Mouse (Mus musculus) midbrain, embryonic 10.5 days (tissue): ENCODE measurements around the gene Yif1a. TPM values are rescaled to one million over a fixed set of nuclear protein-coding genes. Genes with fewer than 3 reads are reported as not detected.

ENCODE experiments used
- DNase-seq: peaks from one replicate; pipeline ENCODE4 v3.0.0-alpha.2; 2017; ENCODE audit warnings: low spot score
- H3K27ac ChIP-seq: fragments of 300-500 bp; sonication (generic); replicated peaks from 2 replicates; pipeline ENCODE4 v1.5.1; 2016; ENCODE audit warnings: mild to moderate bottlenecking
- H3K27me3 ChIP-seq: fragments of 300-500 bp; sonication (generic); 2 replicates; pipeline ENCODE4 v1.6.1; 2016; ENCODE audit warnings: low read depth, mild to moderate bottlenecking; ENCODE audit not compliant: poor library complexity, severe bottlenecking
- H3K36me3 ChIP-seq: fragments of 300-500 bp; sonication (generic); 2 replicates; pipeline ENCODE4 v1.6.1; 2016; ENCODE audit warnings: mild to moderate bottlenecking, moderate library complexity
- H3K4me1 ChIP-seq: fragments of 300-500 bp; sonication (generic); 2 replicates; pipeline ENCODE4 v1.6.1; 2016
- H3K4me3 ChIP-seq: fragments of 300-500 bp; sonication (generic); 2 replicates; pipeline ENCODE4 v1.5.1; 2016; ENCODE audit warnings: mild to moderate bottlenecking, moderate library complexity
- H3K9me3 ChIP-seq: fragments of 300-500 bp; sonication (generic); replicated peaks from 2 replicates; pipeline ENCODE4 v1.6.1; 2016; ENCODE audit warnings: mild to moderate bottlenecking
- WGBS: fragments of 180-500 bp; shearing (Covaris S2); methylation state at CpG from one replicate; pipeline ENCODE4 v1.1.7; 2016; 5-methylcytosine and 5-hydroxymethylcytosine counted together
- polyA plus RNA-seq: library from polyadenylated mRNA; unstranded; fragments of >200 nt; fragmentation: Nextera tagmentation; extraction: Ambion mirVana; gene quantifications from 2 replicates; pipeline ENCODE4 v1.2.1, GENCODE M21; 2016

The Yif1a gene
- polyA plus RNA-seq, 1 experiment from 2014 or later, result 85.1 TPM

DNA sequence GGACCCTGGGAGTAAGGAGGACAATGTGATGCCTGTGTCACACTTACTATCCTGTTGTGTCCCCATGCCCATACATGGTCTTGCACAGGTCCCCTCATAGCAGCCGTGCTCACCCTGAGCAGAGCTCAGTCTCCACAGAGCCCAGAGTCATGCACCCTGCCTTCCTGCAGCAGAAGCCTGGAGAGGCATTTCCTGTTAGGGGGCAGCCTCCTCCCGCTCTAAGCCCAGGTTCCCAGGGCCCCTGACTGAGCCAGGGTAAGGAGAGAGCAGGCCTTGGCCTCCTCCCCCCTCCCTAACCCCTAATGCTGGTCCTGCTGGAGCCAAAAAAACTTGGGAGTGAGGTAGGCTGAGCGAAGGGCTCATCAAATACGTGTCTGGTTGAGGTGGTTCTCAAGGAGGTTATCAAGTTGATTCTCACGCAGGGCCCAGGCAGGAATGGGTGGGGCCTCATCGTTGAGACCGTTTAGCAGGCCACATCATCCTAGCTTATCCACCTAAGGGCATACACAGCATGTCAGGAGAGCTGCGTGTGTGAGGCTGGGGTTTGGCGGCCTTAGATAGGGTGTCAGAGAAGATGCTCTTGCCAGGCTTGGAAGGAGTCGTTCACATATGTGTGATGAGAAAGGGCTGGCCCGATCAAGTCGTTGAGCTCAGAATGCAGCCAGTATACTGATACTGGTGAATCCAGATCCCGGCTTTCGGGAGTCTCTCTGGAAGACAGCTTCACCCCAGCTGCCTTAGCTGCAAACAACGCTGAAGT, 21.1 kb upstream of the Yif1a start:
- Histone ChIP-seq H3K4me3 (peak overlapping the region; percentile 52), H3K9me3 (no peaks in the 10 kb centered on the region), H3K36me3 (no peaks in the 10 kb centered on the region), H3K4me1 (peaks cover 49% of the 10 kb centered on the region), H3K27ac (peak overlapping the region; percentile 74; the same call in 1 of the 2 replicates), H3K27me3 (peaks cover 65% of the 10 kb centered on the region)
- no peak for DNase-seq
- WGBS, result 9% methylated on average over 15 of the region's 15 CpGs

DNA sequence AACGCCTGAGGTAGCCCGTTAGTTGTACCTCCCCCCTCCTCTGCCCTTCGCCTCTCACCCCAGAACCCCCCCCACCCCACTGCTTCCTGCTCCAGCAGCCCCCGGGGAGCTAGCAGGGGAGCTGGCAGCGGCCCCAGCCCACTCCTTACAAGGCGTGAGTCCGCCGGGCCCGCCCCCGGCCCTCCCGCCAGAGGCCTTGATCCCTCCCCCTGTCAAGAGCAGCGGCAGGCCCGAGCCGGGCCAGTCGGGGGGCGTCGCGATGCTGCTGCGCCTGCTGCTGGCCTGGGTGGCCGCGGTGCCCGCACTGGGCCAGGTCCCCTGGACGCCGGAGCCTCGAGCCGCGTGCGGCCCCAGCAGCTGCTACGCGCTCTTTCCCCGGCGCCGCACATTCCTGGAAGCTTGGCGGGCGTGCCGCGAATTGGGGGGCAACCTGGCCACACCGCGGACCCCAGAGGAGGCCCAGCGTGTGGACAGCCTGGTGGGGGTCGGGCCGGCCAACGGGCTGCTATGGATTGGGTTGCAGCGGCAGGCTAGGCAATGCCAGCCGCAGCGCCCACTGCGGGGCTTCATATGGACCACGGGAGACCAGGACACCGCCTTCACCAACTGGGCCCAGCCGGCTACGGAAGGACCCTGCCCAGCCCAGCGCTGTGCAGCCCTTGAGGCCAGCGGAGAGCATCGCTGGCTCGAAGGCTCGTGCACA, 20.3 kb upstream of the Yif1a start, which contains the start of gene Cd248:
TSS of gene Cd248 (plus strand) at position 212 of the 703 bp plus-strand sequence.
- peaks cover 57% of the 10 kb centered on the region for H3K4me1 ChIP-seq
- H3K9me3 ChIP-seq, result no peaks in the 10 kb centered on the region
- peak within 1 kb of the TSS; percentile 52 for H3K4me3 ChIP-seq
- DNase-seq, result peak; percentile 66
- 1% methylated on average over 56 of the region's 56 CpGs for WGBS
- peak within 1 kb of the TSS; percentile 74 for H3K27ac ChIP-seq
- H3K27me3 ChIP-seq, result peaks cover 65% of the 10 kb centered on the region
- no peaks in the 10 kb centered on the region for H3K36me3 ChIP-seq

DNA sequence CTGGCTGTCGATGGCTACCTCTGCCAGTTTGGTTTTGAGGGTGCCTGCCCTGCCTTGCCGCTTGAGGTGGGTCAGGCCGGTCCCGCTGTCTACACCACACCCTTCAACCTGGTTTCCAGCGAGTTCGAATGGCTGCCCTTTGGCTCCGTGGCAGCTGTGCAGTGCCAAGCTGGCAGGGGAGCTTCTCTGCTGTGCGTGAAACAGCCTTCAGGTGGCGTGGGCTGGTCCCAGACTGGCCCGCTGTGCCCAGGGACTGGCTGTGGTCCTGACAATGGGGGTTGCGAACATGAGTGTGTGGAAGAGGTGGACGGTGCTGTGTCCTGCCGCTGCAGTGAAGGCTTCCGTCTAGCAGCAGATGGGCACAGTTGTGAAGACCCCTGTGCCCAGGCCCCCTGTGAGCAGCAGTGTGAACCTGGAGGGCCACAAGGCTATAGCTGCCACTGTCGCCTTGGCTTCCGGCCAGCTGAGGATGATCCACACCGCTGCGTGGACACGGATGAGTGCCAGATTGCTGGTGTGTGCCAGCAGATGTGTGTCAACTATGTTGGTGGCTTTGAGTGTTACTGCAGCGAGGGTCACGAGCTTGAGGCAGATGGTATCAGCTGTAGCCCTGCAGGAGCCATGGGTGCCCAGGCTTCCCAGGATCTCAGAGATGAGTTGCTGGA, 19.6 kb upstream of the Yif1a start:
- Histone ChIP-seq H3K4me3 (peak overlapping the region; percentile 52), H3K36me3 (no peaks in the 10 kb centered on the region), H3K4me1 (peaks cover 58% of the 10 kb centered on the region), H3K27me3 (peaks cover 65% of the 10 kb centered on the region), H3K27ac (peak overlapping the region; percentile 74), H3K9me3 (no peaks in the 10 kb centered on the region)
- DNase-seq, result no peak
- 38% methylated on average over 21 of the region's 21 CpGs for WGBS

DNA sequence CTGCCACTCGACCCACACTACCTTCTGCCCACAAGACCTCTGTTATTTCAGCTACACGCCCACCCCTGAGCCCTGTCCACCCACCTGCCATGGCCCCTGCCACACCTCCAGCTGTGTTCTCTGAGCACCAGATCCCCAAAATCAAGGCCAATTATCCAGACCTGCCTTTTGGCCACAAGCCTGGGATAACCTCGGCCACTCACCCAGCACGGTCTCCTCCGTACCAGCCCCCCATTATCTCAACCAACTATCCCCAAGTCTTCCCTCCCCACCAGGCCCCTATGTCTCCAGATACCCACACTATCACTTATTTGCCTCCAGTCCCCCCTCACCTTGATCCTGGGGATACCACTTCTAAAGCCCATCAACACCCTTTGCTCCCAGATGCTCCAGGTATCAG, 18.9 kb upstream of the Yif1a start:
- Histone ChIP-seq H3K36me3 (no peaks in the 10 kb centered on the region), H3K27me3 (peaks cover 73% of the 10 kb centered on the region), H3K27ac (no peak overlapping the region), H3K4me3 (peak overlapping the region; percentile 52; the same call in 1 of the 2 replicates), H3K4me1 (peaks cover 58% of the 10 kb centered on the region), H3K9me3 (no peaks in the 10 kb centered on the region)
- WGBS, result 81% methylated on average over 5 of the region's 5 CpGs
- no peak for DNase-seq

DNA sequence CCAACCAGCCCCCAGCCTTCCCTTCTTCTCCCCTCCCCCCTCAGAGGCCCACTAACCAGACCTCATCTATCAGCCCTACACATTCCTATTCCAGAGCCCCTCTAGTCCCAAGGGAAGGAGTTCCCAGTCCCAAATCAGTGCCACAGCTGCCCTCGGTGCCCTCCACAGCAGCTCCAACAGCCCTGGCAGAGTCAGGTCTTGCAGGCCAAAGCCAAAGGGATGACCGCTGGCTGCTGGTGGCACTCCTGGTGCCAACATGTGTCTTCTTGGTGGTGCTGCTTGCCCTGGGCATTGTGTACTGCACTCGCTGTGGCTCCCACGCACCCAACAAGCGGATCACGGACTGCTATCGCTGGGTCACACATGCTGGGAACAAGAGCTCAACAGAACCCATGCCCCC, 18.4 kb upstream of the Yif1a start:
- Histone ChIP-seq H3K4me3 (peak overlapping the region; percentile 52; the same call in 1 of the 2 replicates), H3K4me1 (peaks cover 58% of the 10 kb centered on the region), H3K27ac (no peak overlapping the region; the same call in 1 of the 2 replicates), H3K27me3 (peaks cover 77% of the 10 kb centered on the region), H3K36me3 (no peaks in the 10 kb centered on the region), H3K9me3 (no peaks in the 10 kb centered on the region)
- DNase-seq, result no peak
- WGBS, result 85% methylated on average over 7 of the region's 7 CpGs

DNA sequence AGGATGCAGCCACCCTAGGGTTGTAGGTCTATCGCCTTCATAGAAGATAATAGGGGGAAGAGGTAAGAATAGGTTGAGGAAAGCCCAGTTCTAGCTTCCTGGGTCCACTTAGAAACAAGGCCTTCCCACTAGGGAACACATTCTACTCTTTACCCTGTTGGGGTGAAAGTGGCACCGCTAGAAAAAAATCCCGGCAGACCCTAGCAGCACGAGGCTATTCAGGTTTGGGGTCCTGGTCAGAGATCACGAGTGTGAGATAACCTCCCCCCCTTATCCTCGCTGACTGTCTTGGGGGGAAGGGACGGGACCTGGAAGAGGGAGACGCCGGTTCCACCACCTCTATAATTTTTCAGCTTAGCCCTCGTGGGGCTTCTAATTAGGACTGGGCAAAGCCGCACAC, 17.3 kb upstream of the Yif1a start:
- no peak for DNase-seq
- no peaks in the 10 kb centered on the region for H3K36me3 ChIP-seq
- no peaks in the 10 kb centered on the region for H3K9me3 ChIP-seq
- peaks cover 70% of the 10 kb centered on the region for H3K27me3 ChIP-seq
- 9% methylated on average over 11 of the region's 11 CpGs for WGBS
- peak overlapping the region; percentile 60 for H3K4me3 ChIP-seq
- H3K4me1 ChIP-seq, result peaks cover 58% of the 10 kb centered on the region
- peak overlapping the region; percentile 88 for H3K27ac ChIP-seq

DNA sequence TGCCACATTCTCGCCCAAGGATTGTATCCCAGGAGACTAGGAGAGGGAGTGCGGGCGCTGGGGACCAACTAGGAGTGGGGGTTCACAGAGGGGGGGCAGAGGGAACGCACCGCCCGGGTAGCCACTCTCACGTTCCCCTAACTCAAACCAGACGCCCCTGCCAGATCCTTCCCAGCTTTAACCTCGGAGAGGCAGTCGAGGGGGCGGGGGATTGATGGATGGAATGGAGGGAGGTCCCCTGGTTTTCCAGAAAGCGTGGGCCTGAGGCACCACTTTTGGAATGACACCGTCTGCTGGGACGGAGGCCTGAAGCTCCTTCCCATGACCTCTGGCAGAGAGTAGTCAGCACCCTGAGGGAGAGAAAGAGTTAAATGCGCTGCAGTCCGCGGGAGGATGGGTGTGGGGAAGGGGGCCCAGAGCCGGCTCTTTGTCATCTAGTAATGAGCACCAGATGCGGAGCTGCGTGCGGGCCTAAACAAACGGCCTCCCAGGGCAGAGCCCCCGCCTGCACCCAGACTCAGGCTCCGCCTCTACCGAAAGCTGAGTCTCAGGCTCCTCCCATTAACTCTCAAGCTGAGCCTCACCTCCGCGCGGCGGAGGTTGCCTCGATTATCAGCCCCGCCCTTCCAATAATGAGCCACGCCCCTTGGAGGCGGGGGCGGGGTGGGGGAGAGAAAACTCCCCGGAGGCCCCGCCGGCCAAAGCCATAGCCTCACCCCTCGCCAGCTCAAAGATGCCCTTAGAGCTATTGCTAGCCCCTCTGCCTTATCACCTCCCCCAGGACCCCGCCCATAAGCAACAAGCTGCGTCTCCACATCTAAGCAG, 16.6 kb upstream of the Yif1a start:
- Histone ChIP-seq H3K36me3 (no peaks in the 10 kb centered on the region), H3K4me1 (peaks cover 58% of the 10 kb centered on the region), H3K4me3 (peak overlapping the region; percentile 60), H3K9me3 (no peaks in the 10 kb centered on the region), H3K27me3 (peaks cover 64% of the 10 kb centered on the region), H3K27ac (peak overlapping the region; percentile 88)
- DNase-seq, result peak; percentile 86
- WGBS, result under 1% methylated on average over 40 of the region's 40 CpGs

DNA sequence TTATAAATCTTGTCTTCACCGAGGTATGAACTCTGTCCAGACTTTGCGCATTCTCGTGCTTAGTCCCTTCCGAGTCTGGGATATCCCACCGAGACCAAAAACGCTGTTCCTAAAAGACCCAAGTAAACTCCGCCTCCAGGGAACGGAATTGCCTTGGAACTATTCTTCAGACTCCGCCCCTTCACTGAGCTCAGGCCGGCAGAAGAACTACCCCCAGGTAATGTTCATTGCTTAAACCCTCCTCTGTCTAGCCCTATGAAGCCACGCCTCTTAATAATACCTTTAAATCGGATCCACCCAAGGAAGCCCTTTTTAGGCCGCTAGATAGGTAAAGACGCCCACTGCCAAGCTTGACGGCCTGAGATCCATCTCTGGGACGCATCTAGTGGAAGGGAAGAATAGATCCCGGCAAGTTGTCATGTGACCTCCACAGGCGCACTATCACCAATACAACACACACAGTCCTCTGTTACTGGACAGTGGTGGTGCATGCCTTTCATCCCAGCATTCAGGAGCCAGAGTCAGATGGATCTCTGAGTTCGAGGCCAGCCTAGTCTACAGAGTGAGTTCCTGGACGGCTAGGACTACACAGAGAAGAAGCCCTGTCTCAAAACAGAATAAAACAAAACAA, 15.8 kb upstream of the Yif1a start:
- 5% methylated on average over 20 of the region's 20 CpGs for WGBS
- H3K9me3 ChIP-seq, result no peaks in the 10 kb centered on the region
- H3K36me3 ChIP-seq, result no peaks in the 10 kb centered on the region
- H3K27me3 ChIP-seq, result peaks cover 56% of the 10 kb centered on the region
- peak overlapping the region; percentile 88 for H3K27ac ChIP-seq
- peaks cover 50% of the 10 kb centered on the region for H3K4me1 ChIP-seq
- peak; percentile 38 for DNase-seq
- H3K4me3 ChIP-seq, result peak overlapping the region; percentile 60

DNA sequence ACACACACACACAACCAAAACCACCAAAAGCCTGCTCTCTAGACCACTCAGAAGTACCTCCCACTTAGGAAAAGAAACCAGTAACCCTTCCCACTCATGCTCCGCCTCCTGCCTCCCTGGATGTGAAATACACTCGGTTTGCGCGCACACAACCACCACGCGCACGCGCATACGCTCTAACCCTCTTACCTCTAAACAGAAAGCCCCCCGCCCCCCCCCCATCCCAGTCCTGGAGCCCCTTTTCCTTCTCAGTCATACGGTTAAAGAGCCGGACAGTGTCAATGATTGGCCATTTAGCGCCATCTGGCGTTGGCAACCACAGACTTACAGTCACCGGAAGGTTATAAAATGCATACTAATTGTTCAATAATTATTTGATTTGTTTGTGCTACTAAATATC, 15.3 kb upstream of the Yif1a start:
- peaks cover 51% of the 10 kb centered on the region for H3K27me3 ChIP-seq
- peaks cover 45% of the 10 kb centered on the region for H3K4me1 ChIP-seq
- 2% methylated on average over 15 of the region's 15 CpGs for WGBS
- DNase-seq, result peak; percentile 75
- H3K4me3 ChIP-seq, result peak overlapping the region; percentile 60
- no peaks in the 10 kb centered on the region for H3K36me3 ChIP-seq
- no peaks in the 10 kb centered on the region for H3K9me3 ChIP-seq
- H3K27ac ChIP-seq, result no peak overlapping the region

DNA sequence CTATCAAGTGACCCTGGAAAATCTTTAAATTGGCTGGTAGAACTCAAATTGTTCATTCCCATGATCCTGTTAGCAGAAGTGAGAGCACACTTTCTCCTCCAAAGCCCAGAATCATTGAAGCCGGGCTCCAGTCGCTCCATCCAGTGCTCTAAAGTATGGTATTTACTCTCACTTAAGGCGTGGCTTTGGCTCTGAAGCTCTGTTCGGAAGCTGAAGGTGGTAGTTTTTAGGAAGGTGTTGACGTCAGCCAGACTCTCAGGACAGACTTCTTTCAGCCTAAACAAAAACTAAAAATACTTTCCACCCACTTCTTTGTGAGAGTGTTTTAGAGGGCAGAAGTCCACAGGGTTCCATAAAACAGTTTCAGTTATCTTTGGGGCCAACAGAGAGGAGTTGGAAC, 14.8 kb upstream of the Yif1a start:
- Histone ChIP-seq H3K4me3 (no peak overlapping the region), H3K36me3 (no peaks in the 10 kb centered on the region), H3K27ac (no peak overlapping the region), H3K27me3 (peaks cover 46% of the 10 kb centered on the region), H3K4me1 (peaks cover 40% of the 10 kb centered on the region), H3K9me3 (no peaks in the 10 kb centered on the region)
- WGBS, result 46% methylated on average over 5 of the region's 5 CpGs
- DNase-seq, result no peak

DNA sequence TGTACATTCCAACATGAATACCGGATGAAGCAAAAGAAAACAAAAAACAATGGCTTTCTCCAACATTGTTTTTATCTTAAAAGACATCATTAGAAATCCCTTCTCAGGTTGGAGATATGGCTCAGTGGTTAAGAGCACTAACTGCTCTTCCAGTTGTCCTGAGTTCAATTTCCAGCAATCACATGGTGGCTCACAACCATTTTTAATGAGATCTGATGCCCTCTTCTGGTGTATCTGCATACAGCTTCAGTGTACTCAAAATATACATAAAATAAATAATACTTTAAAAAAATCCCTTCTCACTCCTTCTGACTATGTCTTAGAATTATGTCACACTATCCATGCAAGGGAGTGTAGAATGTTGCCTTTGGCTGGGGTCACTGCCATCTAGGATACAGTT, 9.1 kb upstream of the Yif1a start:
- no peaks in the 10 kb centered on the region for H3K9me3 ChIP-seq
- WGBS, result 85% methylated on average over 1 of the region's 1 CpGs
- H3K27ac ChIP-seq, result no peak overlapping the region
- no peaks in the 10 kb centered on the region for H3K36me3 ChIP-seq
- no peak for DNase-seq
- no peak overlapping the region for H3K4me3 ChIP-seq
- H3K27me3 ChIP-seq, result peaks cover 56% of the 10 kb centered on the region
- H3K4me1 ChIP-seq, result no peaks in the 10 kb centered on the region

DNA sequence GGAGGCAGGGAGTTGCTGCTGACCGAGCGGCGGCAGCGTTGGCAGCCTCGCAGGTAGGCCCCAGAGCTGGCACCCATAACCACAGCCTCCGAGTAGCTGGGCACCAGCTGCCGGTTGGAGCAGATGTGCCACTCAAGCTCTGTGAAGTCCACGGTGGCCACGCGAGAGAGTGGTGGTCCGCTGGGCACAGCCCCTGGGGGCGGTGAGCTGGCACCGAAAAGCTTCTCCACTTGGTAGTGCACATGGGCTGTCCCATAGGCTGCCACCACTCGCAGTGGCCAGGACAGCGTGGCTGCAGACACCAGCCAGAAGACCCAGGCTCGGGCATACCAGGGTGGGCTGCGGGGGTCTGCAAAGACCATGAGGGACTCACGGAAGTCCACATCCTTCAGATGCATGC, 6.3 kb upstream of the Yif1a start:
- Histone ChIP-seq H3K36me3 (no peaks in the 10 kb centered on the region), H3K9me3 (no peaks in the 10 kb centered on the region), H3K27me3 (peaks cover 70% of the 10 kb centered on the region), H3K27ac (no peak overlapping the region), H3K4me3 (no peak overlapping the region), H3K4me1 (peaks cover 12% of the 10 kb centered on the region)
- 60% methylated on average over 18 of the region's 18 CpGs for WGBS
- no peak for DNase-seq
